Mouse (Mus musculus) heart, adult 2 months (tissue): ENCODE data around the gene Nmur2. TPM values are rescaled to one million over a fixed set of nuclear protein-coding genes. Genes with fewer than 3 reads are reported as not detected.

ENCODE experiments used
- DNase-seq, 2 experiments: peaks; one replicate each; pipeline ENCODE4 v3.0.0; 2021
- H3K27ac ChIP-seq: fragments of 200-600 bp; 2 replicates; pipeline ENCODE4 v1.8.1; 2022
- H3K27me3 ChIP-seq: fragments of 200-500 bp; 2 replicates; pipeline ENCODE4 v1.6.1; 2012; ENCODE audit warnings: mild to moderate bottlenecking, low read length, inconsistent platforms, mixed read lengths; ENCODE audit not compliant: control insufficient read depth, insufficient read depth
- H3K36me3 ChIP-seq: fragments of 200-500 bp; 2 replicates; pipeline ENCODE4 v1.6.1; 2012; ENCODE audit warnings: low read length, inconsistent platforms; ENCODE audit not compliant: control insufficient read depth, insufficient read depth
- H3K4me1 ChIP-seq: fragments of 200-500 bp; 2 replicates; pipeline ENCODE4 v1.6.1; 2011; ENCODE audit warnings: low read length; ENCODE audit not compliant: control insufficient read depth, insufficient read depth
- H3K4me3 ChIP-seq: fragments of 200-600 bp; 2 replicates; pipeline ENCODE4 v1.8.1; 2022
- H3K79me2 ChIP-seq: fragments of 200-500 bp; replicated peaks from 2 replicates; pipeline ENCODE4 v1.6.1; 2012; ENCODE audit warnings: mild to moderate bottlenecking, inconsistent platforms, low read length, moderate library complexity, mixed read lengths; ENCODE audit not compliant: control insufficient read depth, insufficient read depth
- H3K9ac ChIP-seq: fragments of 200-500 bp; 2 replicates; pipeline ENCODE4 v1.6.1; 2012; ENCODE audit warnings: low read depth, mild to moderate bottlenecking, control low read depth, inconsistent platforms, low read length, mixed read lengths
- CTCF ChIP-seq: fragments of 200-600 bp; IDR thresholded peaks from 2 replicates; pipeline ENCODE4 v1.8.1; 2022; ENCODE audit warnings: antibody characterized with exemption, mild to moderate bottlenecking, moderate library complexity
- EP300 ChIP-seq: fragments of 200-500 bp; IDR thresholded peaks from 2 replicates; pipeline ENCODE4 v1.6.1; 2011; ENCODE audit warnings: low read depth, low read length, control low read depth; ENCODE audit not compliant: insufficient read depth
- POLR2A ChIP-seq: fragments of 200-500 bp; IDR thresholded peaks from 2 replicates; pipeline ENCODE4 v1.6.1; 2011; ENCODE audit warnings: mild to moderate bottlenecking, low read depth, low read length, control low read depth; ENCODE audit not compliant: insufficient read depth
- WGBS: fragments of 180-500 bp; shearing (Covaris S2); methylation state at CpG from one replicate; pipeline ENCODE4 v1.1.7; 2018; 5-methylcytosine and 5-hydroxymethylcytosine counted together
- intact Hi-C: fragments of 180-260 bp; cut with DNase I; formaldehyde crosslinking; loops from one replicate; pipeline ENCODE4 v1.15.1; 2025
- long read RNA-seq: library from polyadenylated mRNA; stranded (forward); transcript quantifications from one replicate; pipeline ENCODE4 v2.0.0, GENCODE M21; 2021
- polyA plus RNA-seq: library from polyadenylated mRNA; depleted of rRNA; stranded (reverse); fragments of >200 nt; gene quantifications from 2 replicates; pipeline ENCODE4 v1.2.3, GENCODE M21; 2012; rRNA removed
- total RNA-seq, 2 experiments: library from RNA; stranded (reverse); gene quantifications; 2 replicates each; pipeline ENCODE4 v1.2.3; 2021

Nmur2 gene
- total RNA-seq = not detected
- polyA plus RNA-seq = not detected in 2 replicates
- long read RNA-seq = 0 reads

- H3K4me1 ChIP-seq = no peaks in the 10 kb centered on the region
- H3K4me3 ChIP-seq = no peak within 1 kb of the TSS
- WGBS = 7% methylated on average over 6 of the region's 6 CpGs
- H3K36me3 ChIP-seq = no peaks in the 10 kb centered on the region
- intact Hi-C loops = no loop called here
- H3K79me2 ChIP-seq = no peaks in the 10 kb centered on the region
- no peak within 1 kb of the TSS for H3K9ac ChIP-seq
- no peak for DNase-seq
- no peaks in the 10 kb centered on the region for H3K27me3 ChIP-seq
- H3K27ac ChIP-seq = no peak within 1 kb of the TSS
- TF ChIP-seq CTCF (no peak), EP300 (no peak), POLR2A (no peak)
Observed at GRCm38 (mm10) chr11:56040917-56041316, at the start of gene Nmur2. TSS of gene Nmur2 (minus strand) at chr11:56041010.

DNA sequence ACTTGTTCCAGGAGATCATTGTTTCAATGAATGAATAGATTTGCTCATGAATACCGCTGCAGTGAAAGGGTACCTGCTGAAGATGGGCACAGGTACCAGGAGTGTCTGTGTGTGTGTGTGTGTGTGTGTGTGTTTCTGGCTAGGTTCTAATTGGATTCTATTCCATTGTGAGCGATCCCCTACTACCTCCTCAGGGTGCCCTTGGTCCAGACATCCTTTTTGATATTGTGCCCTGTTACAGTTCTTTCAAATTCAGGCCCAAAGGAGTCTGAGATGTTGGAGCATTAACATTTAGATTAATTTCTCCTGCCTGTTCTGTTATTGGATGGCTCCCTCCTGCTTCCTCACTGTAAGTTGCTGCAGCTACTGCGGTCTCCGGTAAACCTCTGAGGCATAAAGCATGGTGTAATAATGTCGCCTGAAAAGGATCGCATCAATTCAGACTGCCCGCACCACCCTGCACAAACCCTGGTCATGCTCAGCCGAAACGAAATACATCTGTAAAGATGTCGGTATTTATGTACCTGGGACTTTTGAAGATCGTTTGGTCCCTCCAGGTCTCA is 48.4 kb upstream of the Nmur2 start:
- Histone ChIP-seq H3K79me2 (no peaks in the 10 kb centered on the region), H3K9ac (no peak overlapping the region), H3K4me3 (no peak overlapping the region), H3K27ac (no peak overlapping the region), H3K4me1 (no peaks in the 10 kb centered on the region), H3K27me3 (no peaks in the 10 kb centered on the region), H3K36me3 (no peaks in the 10 kb centered on the region)
- intact Hi-C loops = no loop called here
- 88% methylated on average over 11 of the region's 11 CpGs for WGBS
- TF ChIP-seq POLR2A (no peak), CTCF (no peak), EP300 (no peak)
- DNase-seq = no peak

DNA sequence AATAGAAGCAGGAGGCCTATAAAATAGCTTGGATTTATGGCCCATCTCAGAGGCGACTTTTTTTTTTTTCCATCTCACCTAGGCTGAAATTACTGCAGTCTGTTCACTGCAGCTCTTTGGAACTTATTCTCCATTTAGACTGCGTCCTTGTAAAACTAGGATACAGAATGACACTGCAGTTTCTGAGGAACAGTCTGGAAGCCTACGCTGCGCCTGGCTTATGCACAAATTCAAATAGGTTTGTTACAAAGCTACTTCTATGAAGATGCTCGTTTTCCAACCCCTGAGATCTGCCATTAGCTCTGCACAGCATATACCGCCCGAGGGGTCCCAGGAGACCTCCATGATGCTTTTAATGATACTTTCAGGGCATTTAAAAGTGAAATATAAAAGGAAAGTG is 31.3 kb upstream of the Nmur2 start:
- WGBS = 88% methylated on average over 7 of the region's 7 CpGs
- H3K79me2 ChIP-seq = no peaks in the 10 kb centered on the region
- no peaks in the 10 kb centered on the region for H3K36me3 ChIP-seq
- TF ChIP-seq EP300 = no peak
- TF ChIP-seq POLR2A = no peak
- TF ChIP-seq CTCF = no peak
- no peaks in the 10 kb centered on the region for H3K4me1 ChIP-seq
- H3K9ac ChIP-seq = no peak overlapping the region
- DNase-seq = no peak
- intact Hi-C loops = no loop called here
- H3K4me3 ChIP-seq = no peak overlapping the region
- H3K27me3 ChIP-seq = no peaks in the 10 kb centered on the region
- H3K27ac ChIP-seq = no peak overlapping the region

GRCm38 (mm10) chr11:56069658-56070057 is 28.8 kb upstream of the Nmur2 start:
- TF ChIP-seq EP300 (no peak), POLR2A (no peak), CTCF (no peak)
- H3K27ac ChIP-seq = no peak overlapping the region
- no peak overlapping the region for H3K9ac ChIP-seq
- H3K4me1 ChIP-seq = no peaks in the 10 kb centered on the region
- DNase-seq = no peak
- no peaks in the 10 kb centered on the region for H3K36me3 ChIP-seq
- no peak overlapping the region for H3K4me3 ChIP-seq
- H3K27me3 ChIP-seq = no peaks in the 10 kb centered on the region
- 76% methylated on average over 2 of the region's 2 CpGs for WGBS
- intact Hi-C loops = no loop called here
- H3K79me2 ChIP-seq = no peaks in the 10 kb centered on the region

- no peak for DNase-seq
- Histone ChIP-seq H3K27me3 (no peaks in the 10 kb centered on the region), H3K9ac (no peak overlapping the region), H3K4me3 (no peak overlapping the region), H3K27ac (no peak overlapping the region), H3K79me2 (no peaks in the 10 kb centered on the region), H3K36me3 (no peaks in the 10 kb centered on the region), H3K4me1 (no peaks in the 10 kb centered on the region)
- no peak for TF ChIP-seq CTCF
- TF ChIP-seq EP300 = no peak
- TF ChIP-seq POLR2A = no peak
- intact Hi-C loops = no loop called here
- WGBS = 82% methylated on average over 2 of the region's 2 CpGs
Observed at GRCm38 (mm10) chr11:56065147-56065546, 24.3 kb upstream of the Nmur2 start.

- WGBS = 43% methylated on average over 4 of the region's 4 CpGs
- no peak overlapping the region for H3K9ac ChIP-seq
- no peaks in the 10 kb centered on the region for H3K27me3 ChIP-seq
- H3K4me3 ChIP-seq = no peak overlapping the region
- no peak overlapping the region for H3K27ac ChIP-seq
- no peak for DNase-seq
- H3K79me2 ChIP-seq = no peaks in the 10 kb centered on the region
- no peaks in the 10 kb centered on the region for H3K36me3 ChIP-seq
- no peak for TF ChIP-seq CTCF
- no peaks in the 10 kb centered on the region for H3K4me1 ChIP-seq
- intact Hi-C loops = no loop called here
Observed at GRCm38 (mm10) chr11:56064575-56064974, 23.8 kb upstream of the Nmur2 start.
